Mouse (Mus musculus) bone marrow, adult 2 months (tissue): ENCODE data around the gene Csnk2b.

Experiments used
- CTCF ChIP-seq: fragments of 200-500 bp; IDR thresholded peaks from 2 replicates; pipeline ENCODE4 v1.5.1; 2011; ENCODE audit warnings: low read length, control low read depth; ENCODE audit not compliant: control insufficient read depth, insufficient read depth
- POLR2A ChIP-seq: fragments of 200-500 bp; IDR thresholded peaks from 2 replicates; pipeline ENCODE4 v1.6.1; 2011; ENCODE audit warnings: low read depth, mild to moderate bottlenecking, control low read depth, low read length, borderline replicate concordance; ENCODE audit not compliant: control insufficient read depth

DNA sequence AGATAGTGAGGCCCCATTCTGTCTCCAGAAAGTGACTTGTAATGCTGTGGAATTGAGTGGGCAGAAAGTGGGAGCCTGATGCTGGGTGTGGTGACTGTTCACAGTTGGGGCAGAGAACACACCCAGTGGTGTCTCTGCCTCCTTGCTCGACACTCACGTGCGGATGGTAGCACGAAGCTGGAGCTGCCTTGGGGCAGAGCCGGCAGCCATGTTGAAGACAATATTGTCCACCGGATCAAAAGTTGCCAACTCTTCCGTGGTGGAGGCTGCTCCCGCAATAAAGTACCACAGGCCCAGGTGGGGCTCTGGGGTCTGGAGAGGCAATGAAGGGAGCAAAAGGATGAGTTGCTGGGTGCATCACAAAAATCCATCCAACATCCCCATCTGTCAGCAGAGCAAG is 9.2 kb upstream of the Csnk2b start:
- TF ChIP-seq CTCF, result no peak
- TF ChIP-seq POLR2A, result no peak
